Mouse (Mus musculus) heart, postnatal 25 days (tissue): ENCODE measurements around the gene Cdk14. TPM values are rescaled to one million over a fixed set of nuclear protein-coding genes. Genes with fewer than 3 reads are reported as not detected.
"Not testable (repeated sequence)": the region's sequence is repeated elsewhere in the genome, so short reads cannot be mapped to it uniquely, and the experiment has no call there.

ENCODE experiments used
- DNase-seq: peaks from one replicate; pipeline ENCODE4 v3.0.0; 2022; ENCODE audit warnings: low spot score
- intact Hi-C: fragments of 180-260 bp; cut with DNase I; formaldehyde crosslinking; loops from one replicate; pipeline ENCODE4 v1.15.1; 2025
- total RNA-seq, 2 experiments: library from RNA; stranded (reverse); gene quantifications; 2 replicates each; pipeline ENCODE4 v1.2.3; 2021

The Cdk14 gene
- total RNA-seq, 2 experiments from 2014 or later, result 9.8 to 10.2 TPM

DNA sequence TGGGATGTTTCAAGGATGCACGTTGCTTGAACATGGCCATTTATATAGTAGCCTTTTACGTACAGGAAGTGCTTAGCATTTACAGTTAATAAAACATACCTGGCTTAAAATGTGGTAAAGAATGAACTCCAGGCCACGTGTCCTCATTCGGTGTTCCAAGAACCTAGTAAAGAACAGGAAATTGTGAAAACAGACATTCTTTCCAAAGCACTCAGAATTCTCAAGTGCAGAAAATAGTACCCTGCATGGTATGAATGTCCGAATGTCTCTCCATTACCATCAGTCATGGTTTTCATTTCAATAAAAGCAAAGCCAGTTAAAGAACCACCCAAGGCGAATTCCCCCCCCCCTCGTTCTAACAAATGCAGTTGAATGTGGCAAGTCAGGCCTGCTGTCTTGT, 470.7 kb downstream of the Cdk14 start:
- intact Hi-C loops, result loop anchor here (5.0 kb wide), 1 partner anchor 747 kb away; no protein-coding TSS in a partner anchor
- no peak for DNase-seq

GRCm38 (mm10) chr5:4948090-4948954, 471.8 kb downstream of the Cdk14 start:
- no peak for DNase-seq
- intact Hi-C loops, result loop anchor here (5.0 kb wide), 1 partner anchor 746 kb away; no protein-coding TSS in a partner anchor

DNA sequence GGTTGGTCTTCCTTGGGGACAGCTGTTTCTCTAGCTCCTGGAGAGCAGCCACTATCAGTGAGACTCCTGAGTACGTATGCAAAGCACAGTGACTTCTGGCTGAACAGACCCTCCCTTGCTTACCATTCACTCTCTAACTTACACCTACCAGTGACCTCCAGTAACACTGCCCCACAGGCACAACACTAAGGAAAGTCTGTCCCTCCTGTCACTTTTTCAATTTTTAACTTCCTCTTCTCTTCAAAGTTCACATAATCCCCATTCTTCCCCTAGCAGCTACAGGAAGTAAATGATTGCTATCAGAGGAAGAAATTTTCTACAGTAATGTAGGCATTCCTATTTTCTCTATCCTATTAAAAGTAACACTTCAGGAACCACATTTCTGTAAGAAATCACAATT, 485.0 kb downstream of the Cdk14 start:
- DNase-seq, result no peak
- intact Hi-C loops, result no loop called here

DNA sequence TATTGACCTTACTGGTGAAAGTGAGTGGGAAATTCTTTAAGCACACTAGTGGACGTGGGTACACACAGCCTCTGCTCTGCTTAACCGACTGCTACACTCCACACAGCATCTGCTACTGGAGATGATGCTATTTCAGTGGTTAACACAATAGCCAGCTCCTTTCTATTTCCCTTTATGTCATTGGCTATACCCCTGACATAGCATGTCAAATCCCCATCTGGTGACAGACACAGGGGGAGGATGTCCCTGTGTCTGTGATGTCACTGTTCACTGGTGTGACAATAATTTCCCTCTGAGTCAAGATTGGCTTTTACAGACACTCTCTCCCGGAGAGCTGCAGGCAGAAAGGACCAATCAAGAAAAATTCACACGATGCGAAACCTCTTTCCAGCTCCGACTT, 485.6 kb downstream of the Cdk14 start:
- no peak for DNase-seq
- intact Hi-C loops, result no loop called here

GRCm38 (mm10) chr5:4931539-4932143, 488.5 kb downstream of the Cdk14 start:
- intact Hi-C loops, result no loop called here

GRCm38 (mm10) chr5:4929628-4930027, 490.5 kb downstream of the Cdk14 start:
- intact Hi-C loops, result no loop called here
- no peak for DNase-seq

More at GRCm38 (mm10) chr5:4931539-4932143, 488.5 kb downstream of the Cdk14 start:
- no peak for DNase-seq

DNA sequence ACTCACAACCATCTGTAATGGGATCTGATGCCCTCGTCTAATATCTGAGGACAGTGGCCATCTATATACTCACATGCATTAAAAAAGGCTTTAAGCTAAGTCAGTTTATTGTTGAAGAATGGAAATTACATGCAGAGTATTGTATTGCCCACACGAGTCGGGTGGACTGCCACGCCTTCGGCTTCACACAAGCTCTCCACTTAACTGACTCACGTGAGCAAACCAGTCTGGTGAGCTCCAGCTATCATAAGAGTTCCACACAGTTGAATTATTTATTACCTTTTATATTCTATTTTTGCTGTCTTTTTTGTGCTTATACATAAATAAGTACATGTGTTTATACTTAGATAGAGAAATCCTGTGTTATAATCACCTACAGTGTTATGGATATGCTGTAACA, 495.2 kb downstream of the Cdk14 start:
- intact Hi-C loops, result no loop called here
- DNase-seq, result no peak

DNA sequence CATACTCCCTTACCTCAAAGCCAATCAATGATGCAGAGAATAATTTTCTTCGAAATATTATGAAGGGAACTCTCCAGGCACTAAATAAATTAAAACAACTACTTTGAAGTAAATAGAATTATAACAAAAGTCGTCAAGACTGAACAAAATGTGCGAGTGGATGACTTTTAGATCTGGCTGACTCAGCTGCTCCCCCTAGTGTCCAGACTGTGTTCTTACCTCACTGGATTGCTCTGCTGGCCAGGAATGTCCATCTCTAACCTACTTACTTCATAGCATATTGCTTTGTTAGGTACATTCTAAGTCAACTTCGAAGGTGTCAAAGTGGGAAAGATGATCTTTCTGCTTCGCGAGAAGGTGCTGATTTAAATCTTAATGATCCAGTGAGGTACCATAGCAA, 501.7 kb downstream of the Cdk14 start:
- intact Hi-C loops, result loop anchor here (10.0 kb wide), 1 partner anchor 1024 kb away; the partner anchor contains the start of gene Mterf1a
- DNase-seq, result no peak

DNA sequence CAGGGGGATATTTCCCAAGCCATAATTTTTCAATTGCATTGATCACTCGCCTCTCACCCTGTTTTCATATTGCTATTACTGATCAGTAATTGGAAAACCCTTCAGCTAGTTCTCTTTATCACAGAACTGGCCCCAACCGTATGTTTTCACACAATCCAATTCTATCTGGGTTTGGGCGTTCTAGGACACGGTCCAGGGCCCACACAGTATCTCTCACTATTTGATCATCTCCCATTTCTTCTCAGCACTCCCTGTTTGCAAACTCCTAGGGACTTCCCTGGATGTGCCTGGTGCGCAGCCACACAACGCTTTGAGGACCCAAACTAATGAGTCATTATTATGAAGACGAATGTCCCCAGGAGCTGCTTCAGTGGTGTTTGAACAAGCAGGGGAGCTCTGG, 502.4 kb downstream of the Cdk14 start:
- intact Hi-C loops, result loop anchor here (10.0 kb wide), 1 partner anchor 1023 kb away; the partner anchor contains the start of gene Mterf1a
- DNase-seq, result no peak

DNA sequence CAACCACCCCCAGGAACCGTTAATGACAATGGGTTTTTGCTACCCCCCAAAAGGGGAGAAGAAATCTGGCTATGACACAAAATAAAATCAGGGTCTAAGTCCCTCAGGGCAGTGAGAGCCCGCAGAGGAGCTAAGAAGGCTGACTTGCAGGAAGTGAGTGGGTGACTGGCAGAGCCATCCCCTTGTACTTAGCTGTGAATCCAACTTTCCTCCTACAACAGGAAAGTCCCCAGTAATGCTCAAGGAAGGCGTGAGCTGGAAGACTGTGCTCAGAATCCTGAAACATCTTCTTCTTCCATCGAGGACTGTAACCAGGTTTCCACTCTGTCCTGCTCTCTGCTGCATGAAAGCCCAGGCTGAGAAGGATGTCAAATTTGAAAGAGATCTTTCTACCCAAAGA, 502.8 kb downstream of the Cdk14 start:
- no peak for DNase-seq
- intact Hi-C loops, result loop anchor here (10.0 kb wide), 1 partner anchor 1022 kb away; the partner anchor contains the start of gene Mterf1a

GRCm38 (mm10) chr5:4916390-4917273, 503.5 kb downstream of the Cdk14 start:
- no peak for DNase-seq
- intact Hi-C loops, result loop anchor here (10.0 kb wide), 1 partner anchor 1022 kb away; the partner anchor contains the start of gene Mterf1a

GRCm38 (mm10) chr5:4904911-4905310, 515.2 kb downstream of the Cdk14 start:
- DNase-seq, intact Hi-C loops: not testable (repeated sequence)

DNA sequence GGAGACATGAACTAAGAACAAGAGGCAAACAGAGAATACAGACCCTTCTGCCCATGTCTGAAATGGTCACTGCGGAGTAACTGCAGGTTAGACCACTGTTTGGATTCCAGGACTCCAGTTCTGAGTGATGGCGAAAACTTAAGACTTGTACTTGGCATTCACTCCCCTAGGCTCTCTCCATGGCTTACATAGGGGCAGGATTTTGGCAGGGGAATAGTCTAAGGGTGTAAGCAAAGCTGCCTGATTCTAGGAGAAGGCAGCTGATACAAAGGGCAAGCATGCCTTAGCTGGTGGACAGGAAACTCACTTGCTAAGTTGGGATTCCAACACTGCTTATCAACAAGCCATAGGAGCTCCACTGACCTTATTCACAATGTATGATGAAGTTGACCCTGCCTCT, 521.9 kb downstream of the Cdk14 start:
- intact Hi-C loops, result no loop called here
- DNase-seq, result no peak

- DNase-seq, result no peak
- intact Hi-C loops, result no loop called here
These were observed 525.1 kb downstream of the Cdk14 start for GRCm38 (mm10) chr5:4894988-4895387.

DNA sequence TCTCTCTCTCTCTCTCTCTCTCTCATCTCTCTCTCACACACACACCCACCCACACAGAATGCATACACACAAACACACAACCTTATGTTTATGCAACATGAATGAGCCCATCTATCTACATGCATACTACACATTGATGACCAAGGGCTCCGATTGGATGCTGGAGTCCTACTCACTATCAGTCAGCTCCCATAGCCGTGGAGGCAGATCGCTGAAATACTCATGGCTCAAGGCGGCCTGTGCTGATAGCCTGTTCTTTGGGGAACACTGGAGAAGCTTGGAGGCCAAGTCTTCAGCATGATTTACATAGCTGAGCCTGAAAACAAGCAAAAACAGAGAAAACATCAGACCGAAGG, 526.3 kb downstream of the Cdk14 start:
- DNase-seq, result no peak
- intact Hi-C loops, result no loop called here

DNA sequence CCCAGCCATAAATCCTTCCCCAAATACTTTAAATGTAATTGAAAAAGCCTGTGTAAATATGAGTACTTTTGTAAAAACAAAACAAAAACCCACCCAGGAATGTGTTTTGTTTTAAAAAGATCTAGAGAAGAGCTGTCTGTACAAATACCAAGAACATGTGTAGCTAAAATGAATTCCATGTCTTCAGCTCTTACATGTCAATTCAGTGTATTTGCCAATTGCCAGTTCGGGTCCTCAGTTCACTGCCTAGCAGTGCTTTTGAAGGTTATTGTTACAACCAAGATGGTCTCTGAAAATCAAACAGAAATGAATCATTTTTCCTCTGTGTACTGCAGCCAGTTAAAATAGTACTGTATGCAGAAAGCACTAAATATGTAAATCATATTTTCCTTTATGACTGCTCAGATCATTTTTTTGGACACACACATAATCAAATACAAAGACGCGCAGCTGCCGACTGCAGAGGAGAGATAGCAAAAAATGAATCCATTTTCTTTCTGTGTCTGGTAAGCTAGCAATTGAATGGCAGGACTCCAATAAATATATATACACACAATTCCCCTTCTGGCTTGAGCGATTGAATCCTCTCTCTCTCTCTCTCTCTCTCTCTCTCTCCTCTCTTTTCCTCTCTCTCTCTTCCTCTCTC, 526.8 kb downstream of the Cdk14 start:
- intact Hi-C loops, result no loop called here
- no peak for DNase-seq

DNA sequence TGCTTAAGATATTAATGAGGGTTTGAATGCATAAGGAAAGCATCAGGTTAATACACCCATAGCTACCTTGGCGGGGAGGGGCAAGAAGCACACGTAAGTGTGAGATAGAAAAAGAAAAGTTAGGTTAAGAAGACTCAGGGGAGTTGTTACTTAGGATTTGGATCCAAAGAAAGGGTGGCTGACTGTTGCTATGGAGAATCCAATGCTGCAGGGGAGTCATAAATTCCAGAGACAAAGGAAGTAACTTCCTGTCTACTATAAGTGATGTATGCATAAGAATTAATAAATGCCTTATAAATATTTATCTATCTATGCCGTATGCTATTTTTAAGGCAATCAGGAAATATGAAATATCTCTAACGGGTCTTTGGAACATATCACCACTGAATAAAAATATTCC, 527.4 kb downstream of the Cdk14 start:
- no peak for DNase-seq
- intact Hi-C loops, result no loop called here

- intact Hi-C loops, result no loop called here
- no peak for DNase-seq
These were observed 528.0 kb downstream of the Cdk14 start for GRCm38 (mm10) chr5:4891862-4892704.

DNA sequence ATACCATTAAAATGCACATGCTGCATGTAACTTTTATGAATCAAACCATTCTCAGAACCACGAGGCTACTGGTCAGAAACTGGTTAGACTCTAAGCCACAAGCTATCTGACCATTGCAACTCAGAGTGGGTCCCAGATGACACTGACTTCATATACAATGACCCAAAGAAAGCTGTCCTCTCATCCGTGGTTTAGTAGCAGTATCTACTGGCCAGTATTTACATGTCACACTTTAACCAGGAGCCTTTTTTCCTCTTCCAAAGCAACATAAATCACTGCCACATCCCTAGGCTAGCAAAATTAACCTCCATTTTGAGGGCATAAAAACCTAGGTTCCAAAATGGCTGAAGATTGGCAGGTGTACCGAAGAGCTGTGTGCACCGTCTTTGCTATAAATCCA, 533.0 kb downstream of the Cdk14 start:
- intact Hi-C loops, result no loop called here
- DNase-seq, result no peak
